Mouse (Mus musculus): ENCODE data around the gene Fgf12. TPM values are rescaled to one million over a fixed set of nuclear protein-coding genes. Genes with fewer than 3 reads are reported as not detected.

Gene Fgf12
- polyA plus RNA-seq, 1 experiment = 0.19 TPM

DNA sequence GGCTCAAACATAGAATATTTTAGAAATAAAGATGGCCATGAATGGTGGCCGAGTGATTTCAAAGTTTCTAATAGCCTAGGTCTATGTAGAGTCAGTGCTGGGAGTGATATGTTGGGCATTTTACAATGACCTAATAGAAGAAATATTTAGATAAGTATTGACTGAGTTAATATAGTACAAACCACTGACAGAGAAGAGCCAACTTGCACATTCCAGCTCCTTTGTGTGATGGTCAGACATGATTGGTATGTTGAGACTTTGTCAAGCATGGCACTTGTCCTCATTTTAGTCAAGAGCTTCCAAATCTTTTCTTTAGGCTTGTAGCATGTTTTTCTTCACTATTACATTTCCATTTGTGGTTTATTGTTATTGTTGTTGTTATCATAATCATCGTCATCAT is 596.4 kb downstream of the Fgf12 start:
- DNase-seq (ENCODE audit: low read depth, low spot score) = no peak
- 88% methylated on average over 2 of the region's 2 CpGs for WGBS

DNA sequence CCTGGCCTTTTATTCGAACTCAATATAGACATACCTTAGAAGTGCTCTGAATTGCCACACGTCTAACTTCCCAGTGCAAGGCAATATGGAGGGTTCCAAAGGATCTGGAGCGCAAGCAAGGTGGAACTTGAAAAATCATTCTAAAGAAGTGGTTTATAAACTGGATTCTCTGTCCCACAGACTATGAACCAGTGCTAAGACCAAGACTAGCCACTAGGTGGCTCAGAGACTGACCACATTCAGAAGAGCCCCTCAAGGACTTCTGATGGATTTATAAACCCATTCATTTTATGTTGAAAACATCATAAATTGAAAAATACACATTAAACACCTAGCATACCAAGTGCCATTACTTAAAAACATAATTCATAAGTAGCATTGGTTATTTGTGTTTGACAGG is 611.9 kb downstream of the Fgf12 start:
- no peak for DNase-seq (ENCODE audit: low read depth, low spot score)
- WGBS = 78% methylated on average over 3 of the region's 3 CpGs

DNA sequence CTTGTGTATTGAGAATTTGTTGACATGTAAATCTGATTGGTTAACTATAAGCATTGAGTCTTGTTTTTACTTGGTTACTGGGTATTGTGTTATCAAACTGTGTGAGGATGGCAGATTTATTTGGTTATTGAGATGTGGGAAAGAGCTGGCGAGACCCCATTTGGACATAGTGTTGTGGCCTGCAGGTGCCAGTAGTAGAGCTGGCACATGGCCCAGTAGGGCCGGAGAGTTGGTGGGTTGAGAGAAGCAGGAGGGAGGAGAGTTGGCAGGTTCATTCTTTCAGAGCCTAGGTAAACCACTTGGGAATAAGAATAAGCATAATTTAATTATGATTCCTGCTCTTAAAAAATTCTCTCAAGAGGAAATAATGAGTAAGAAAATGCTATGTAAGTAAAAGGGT is 625.9 kb downstream of the Fgf12 start:
- WGBS = 62% methylated on average over 2 of the region's 2 CpGs
- no peak for DNase-seq (ENCODE audit: low read depth, low spot score)

Other genes starting within 250 kb of the Fgf12 start
- 11.0 and 15.1 TPM in 2 replicates for gene Mb21d2, start 176.6 kb upstream of the Fgf12 start, polyA plus RNA-seq (2012; rRNA removed)

Measured in large intestine, adult 2 months (tissue).